Mouse (Mus musculus) C2C12 (cell line): ENCODE results near the gene Sec24b. TPM values are rescaled to one million over a fixed set of nuclear protein-coding genes. Genes with fewer than 3 reads are reported as not detected.

ENCODE experiments used
- H3K27me3 ChIP-seq: one replicate; pipeline ENCODE4 v1.6.1; 2011; ENCODE audit not compliant: control insufficient read depth, insufficient read depth, insufficient read length
- H3K36me3 ChIP-seq: one replicate; pipeline ENCODE4 v1.6.1; 2011; ENCODE audit not compliant: control insufficient read depth, insufficient read depth
- H3K4me3 ChIP-seq: one replicate; pipeline ENCODE4 v1.5.1; 2011; ENCODE audit warnings: mild to moderate bottlenecking, control low read depth; ENCODE audit not compliant: poor library complexity, insufficient read depth, severe bottlenecking
- H3K79me2 ChIP-seq: one replicate; pipeline ENCODE4 v1.6.1; 2011; ENCODE audit not compliant: control insufficient read depth, insufficient read depth
- H3K79me3 ChIP-seq: one replicate; pipeline ENCODE4 v1.6.1; 2011; ENCODE audit warnings: low read depth, control low read depth
- H3ac ChIP-seq: one replicate; pipeline ENCODE3; 2011; ENCODE audit warnings: low read depth; ENCODE audit not compliant: control insufficient read depth, insufficient read length
- CEBPB ChIP-seq: IDR thresholded peaks from one replicate; pipeline ENCODE4 v1.6.1; 2011; ENCODE audit warnings: low read depth, mild to moderate bottlenecking, control low read depth, moderate library complexity
- CTCF ChIP-seq: IDR thresholded peaks from one replicate; pipeline ENCODE4 v1.5.1; 2011; ENCODE audit not compliant: control insufficient read depth, insufficient read depth, insufficient read length
- FOSL1 ChIP-seq: IDR thresholded peaks from one replicate; pipeline ENCODE4 v1.8.0; 2011; ENCODE audit warnings: mild to moderate bottlenecking, low read length; ENCODE audit not compliant: poor library complexity, insufficient read depth, severe bottlenecking
- MAX ChIP-seq: IDR thresholded peaks from one replicate; pipeline ENCODE4 v1.6.1; 2011; ENCODE audit warnings: mild to moderate bottlenecking, control low read depth
- MYOD1 ChIP-seq: IDR thresholded peaks from one replicate; pipeline ENCODE4 v1.6.1; 2011; ENCODE audit warnings: low read depth; ENCODE audit not compliant: control insufficient read depth, insufficient read length
- MYOG ChIP-seq: IDR thresholded peaks from one replicate; pipeline ENCODE4 v1.6.1; 2011; ENCODE audit not compliant: control insufficient read depth, insufficient read length; ENCODE audit errors: extremely low read depth
- USF1 ChIP-seq: IDR thresholded peaks from one replicate; pipeline ENCODE4 v1.6.1; 2011; ENCODE audit warnings: low read depth, mild to moderate bottlenecking, control low read depth, moderate library complexity
- polyA plus RNA-seq: library from polyadenylated mRNA; unstranded; fragments of >200 nt; fragmentation: generic; extraction: Trizol; gene quantifications from one replicate; pipeline ENCODE4 v1.2.1, GENCODE M21; 2012; ENCODE audit warnings: missing spikeins

Gene Sec24b
- polyA plus RNA-seq, 1 experiment = 30.2 TPM

DNA sequence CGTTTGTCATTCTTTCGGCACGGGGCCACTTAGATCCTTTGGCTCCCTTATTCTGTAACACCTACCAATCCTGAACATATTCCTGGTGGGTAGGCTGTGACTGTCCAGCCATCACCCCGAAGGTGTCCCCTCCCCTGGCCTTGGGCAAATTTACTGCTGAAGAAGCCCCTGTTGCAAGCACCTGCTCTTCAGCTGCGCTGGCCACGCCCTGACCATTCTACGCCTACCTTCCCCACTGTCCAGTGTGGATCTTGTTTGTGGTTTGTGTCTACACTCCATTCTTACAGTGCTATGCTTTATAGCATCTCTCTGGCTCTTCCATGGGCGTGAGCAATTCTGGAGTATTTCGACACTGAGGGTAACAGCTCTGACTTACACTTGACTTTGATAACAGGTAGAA lies 27.3 kb upstream of the Sec24b start:
- Histone ChIP-seq H3K79me2 (no peaks in the 10 kb centered on the region), H3K36me3 (no peaks in the 10 kb centered on the region), H3K27me3 (no peaks in the 10 kb centered on the region), H3K4me3 (no peak overlapping the region), H3ac (no peak overlapping the region), H3K79me3 (no peaks in the 10 kb centered on the region)
- no peak for TF ChIP-seq MYOD1
- TF ChIP-seq CTCF = no peak
- TF ChIP-seq MYOG = no peak
- TF ChIP-seq FOSL1 = no peak
- TF ChIP-seq MAX = no peak
- no peak for TF ChIP-seq USF1
- no peak for TF ChIP-seq CEBPB

DNA sequence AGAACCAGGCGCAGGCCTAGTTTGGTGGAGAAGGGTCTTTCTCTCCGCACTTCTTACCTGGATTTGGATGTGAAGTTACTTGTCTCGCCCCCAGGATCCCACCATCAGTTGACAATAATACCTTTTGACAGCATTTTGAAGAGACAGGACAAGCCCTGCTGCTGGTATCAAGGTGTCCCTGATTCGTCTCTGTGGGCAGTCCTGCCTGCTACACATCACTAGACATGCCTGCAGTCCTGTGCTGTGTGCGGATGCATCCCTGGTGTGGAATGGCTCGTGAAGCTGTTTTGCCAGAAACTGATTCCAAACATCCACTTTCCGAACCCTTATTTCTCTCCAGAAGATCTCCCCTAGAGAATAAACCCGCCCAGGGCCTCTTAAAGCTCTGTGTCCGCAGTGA lies 26.1 kb upstream of the Sec24b start:
- no peak for TF ChIP-seq FOSL1
- TF ChIP-seq CTCF = no peak
- TF ChIP-seq CEBPB = no peak
- no peak for TF ChIP-seq MYOG
- no peak for TF ChIP-seq MYOD1
- Histone ChIP-seq H3K4me3 (no peak overlapping the region), H3K79me2 (no peaks in the 10 kb centered on the region), H3K36me3 (no peaks in the 10 kb centered on the region), H3K79me3 (no peaks in the 10 kb centered on the region), H3K27me3 (no peaks in the 10 kb centered on the region), H3ac (no peak overlapping the region)

DNA sequence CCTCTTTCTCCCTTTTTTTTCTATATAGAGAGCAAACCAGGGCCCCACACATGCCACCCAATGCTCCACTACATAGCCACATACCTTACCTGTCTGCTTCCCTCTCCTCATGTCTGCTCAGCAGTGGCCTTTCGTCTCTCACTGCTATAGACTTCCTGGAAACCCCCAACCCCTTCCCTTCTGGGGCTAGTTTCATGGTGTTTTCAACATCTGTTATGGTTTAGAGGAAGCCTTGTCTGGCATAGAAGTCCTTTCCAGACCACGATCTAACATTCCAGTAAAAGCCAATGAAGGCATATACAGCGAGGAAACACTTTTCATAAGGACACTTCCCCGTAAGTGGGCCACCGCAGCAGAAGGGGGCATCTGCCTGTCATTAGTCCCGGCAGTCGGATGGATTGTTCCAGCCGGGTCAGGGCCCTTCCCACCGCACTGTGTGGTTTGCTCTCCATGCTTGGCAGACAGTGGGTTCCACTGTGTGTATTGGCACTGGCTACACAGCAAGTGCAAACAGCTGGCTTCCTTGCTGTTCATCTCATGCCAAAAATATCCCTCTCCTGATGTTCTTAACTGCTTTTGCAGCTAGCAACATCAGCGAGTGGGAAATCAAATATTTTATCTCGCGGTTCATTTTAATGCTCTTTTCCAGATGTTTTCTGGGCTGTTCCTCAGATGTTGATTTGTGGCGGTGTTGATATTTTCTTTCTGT lies 25.2 kb upstream of the Sec24b start:
- no peaks in the 10 kb centered on the region for H3K36me3 ChIP-seq
- no peak overlapping the region for H3K4me3 ChIP-seq

DNA sequence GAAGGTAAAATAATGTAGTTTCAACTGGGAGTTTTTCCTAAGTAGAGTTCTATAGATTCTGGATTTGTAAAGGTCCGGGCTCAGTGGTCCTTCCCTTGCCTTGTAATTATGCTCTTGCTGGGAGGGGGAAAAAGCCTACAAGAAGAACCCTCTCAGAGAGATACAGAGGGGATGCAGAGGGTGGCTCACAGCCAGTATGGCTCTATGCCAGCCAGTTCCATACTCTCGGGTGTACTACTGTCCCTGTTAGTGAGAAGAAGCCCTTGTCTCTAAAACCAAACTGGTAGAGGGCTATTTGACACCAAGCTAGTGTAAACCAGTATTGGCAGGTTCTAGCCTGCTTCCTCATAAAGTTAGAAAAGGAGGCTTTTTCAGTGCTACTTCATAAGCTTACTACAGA lies 22.0 kb upstream of the Sec24b start:
- no peaks in the 10 kb centered on the region for H3K36me3 ChIP-seq
- no peak overlapping the region for H3K4me3 ChIP-seq
- no peaks in the 10 kb centered on the region for H3K79me2 ChIP-seq
- no peaks in the 10 kb centered on the region for H3K79me3 ChIP-seq
- no peak for TF ChIP-seq MAX
- TF ChIP-seq CTCF = no peak
- no peak overlapping the region for H3ac ChIP-seq
- no peaks in the 10 kb centered on the region for H3K27me3 ChIP-seq

More for the DNA sequence above, 25.2 kb upstream of the Sec24b start:
- Histone ChIP-seq H3ac (no peak overlapping the region), H3K27me3 (no peaks in the 10 kb centered on the region), H3K79me2 (no peaks in the 10 kb centered on the region), H3K79me3 (no peaks in the 10 kb centered on the region)
- TF ChIP-seq MYOD1 (no peak), USF1 (no peak), CEBPB (no peak), MAX (no peak), FOSL1 (no peak), CTCF (no peak), MYOG (no peak)

DNA sequence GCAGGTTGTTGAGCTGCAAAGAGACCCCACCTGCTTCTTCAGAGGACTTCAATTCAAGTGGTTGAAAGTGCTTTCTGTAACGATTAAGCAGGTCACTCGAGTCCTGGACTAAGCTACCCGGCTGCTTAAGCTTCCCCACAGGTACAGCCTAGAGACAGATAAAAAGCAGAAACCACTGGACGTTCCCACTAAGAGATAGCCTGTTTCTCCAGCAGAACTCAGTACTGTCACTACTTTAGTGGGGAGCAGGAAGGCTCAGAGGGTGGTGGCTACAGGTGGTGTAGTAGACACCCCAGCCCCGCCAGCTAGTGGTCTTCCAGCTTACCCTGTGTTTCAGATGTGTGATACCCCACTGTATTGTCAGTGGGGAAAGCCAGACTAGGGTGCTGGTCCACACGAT lies 19.3 kb upstream of the Sec24b start:
- Histone ChIP-seq H3K79me3 (no peaks in the 10 kb centered on the region), H3K36me3 (no peaks in the 10 kb centered on the region), H3K79me2 (no peaks in the 10 kb centered on the region), H3K4me3 (no peak overlapping the region), H3ac (no peak overlapping the region), H3K27me3 (no peaks in the 10 kb centered on the region)
- TF ChIP-seq CEBPB (no peak), MYOG (no peak), CTCF (no peak), MAX (no peak), USF1 (no peak), MYOD1 (no peak), FOSL1 (no peak)

DNA sequence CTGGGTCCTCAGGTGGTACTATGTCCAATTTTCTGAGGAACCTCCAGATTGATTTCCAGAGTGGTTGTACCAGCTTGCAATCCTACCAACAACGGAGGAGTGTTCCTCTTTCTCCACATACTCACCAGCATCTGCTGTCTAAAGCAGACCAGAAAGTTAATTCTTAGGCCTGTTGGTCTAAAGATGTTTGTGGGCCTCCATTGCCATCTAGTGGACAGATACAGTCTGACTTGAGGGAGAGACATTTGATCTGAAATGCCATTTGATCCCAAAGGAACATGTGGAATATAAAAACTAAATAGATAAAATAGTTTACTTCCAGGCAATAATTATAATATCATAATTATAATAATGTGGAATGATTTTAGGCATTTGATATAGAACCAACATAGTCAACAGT lies 18.4 kb upstream of the Sec24b start:
- no peaks in the 10 kb centered on the region for H3K27me3 ChIP-seq
- TF ChIP-seq MYOG (no peak), MAX (no peak), CTCF (peak; percentile 17), FOSL1 (no peak), CEBPB (no peak), MYOD1 (no peak)
- no peak overlapping the region for H3K4me3 ChIP-seq
- H3ac ChIP-seq = no peak overlapping the region
- no peaks in the 10 kb centered on the region for H3K79me3 ChIP-seq
- no peaks in the 10 kb centered on the region for H3K79me2 ChIP-seq
- no peaks in the 10 kb centered on the region for H3K36me3 ChIP-seq
